Mouse (Mus musculus) embryonic facial prominence, embryonic 12.5 days (tissue): ENCODE measurements around the gene Xirp1. TPM values are rescaled to one million over a fixed set of nuclear protein-coding genes. Genes with fewer than 3 reads are reported as not detected.

Experiments
- ATAC-seq: fragments of 200-750 bp; cut with Nextera tagmentation; 2 replicates; pipeline ENCODE4 v1.8.0; 2017; ENCODE audit not compliant: insufficient number of reproducible peaks, insufficient read depth, low FRiP score, low TSS enrichment
- H3K27ac ChIP-seq: fragments of 300-500 bp; sonication (generic); 2 replicates; pipeline ENCODE4 v1.5.1; 2016; ENCODE audit warnings: mild to moderate bottlenecking
- H3K27me3 ChIP-seq: fragments of 300-500 bp; sonication (generic); 2 replicates; pipeline ENCODE4 v1.6.1; 2016; ENCODE audit warnings: mild to moderate bottlenecking, moderate library complexity
- H3K36me3 ChIP-seq: fragments of 300-500 bp; sonication (generic); 2 replicates; pipeline ENCODE4 v1.6.1; 2016; ENCODE audit warnings: mild to moderate bottlenecking
- H3K4me1 ChIP-seq: fragments of 300-500 bp; sonication (generic); 2 replicates; pipeline ENCODE4 v1.6.1; 2016
- H3K4me2 ChIP-seq: fragments of 300-500 bp; sonication (generic); replicated peaks from 2 replicates; pipeline ENCODE4 v1.6.1; 2016; ENCODE audit warnings: mild to moderate bottlenecking, moderate library complexity
- H3K4me3 ChIP-seq: fragments of 300-500 bp; sonication (generic); 2 replicates; pipeline ENCODE4 v1.5.1; 2016; ENCODE audit warnings: mild to moderate bottlenecking
- H3K9ac ChIP-seq: fragments of 300-500 bp; sonication (generic); 2 replicates; pipeline ENCODE4 v1.6.1; 2016; ENCODE audit warnings: mild to moderate bottlenecking, moderate library complexity
- H3K9me3 ChIP-seq: fragments of 300-500 bp; sonication (generic); 2 replicates; pipeline ENCODE4 v1.6.1; 2016; ENCODE audit warnings: mild to moderate bottlenecking, moderate library complexity
- WGBS: fragments of 180-500 bp; shearing (Covaris S2); methylation state at CpG from one replicate; pipeline ENCODE4 v1.1.7; 2016; 5-methylcytosine and 5-hydroxymethylcytosine counted together
- polyA plus RNA-seq: library from polyadenylated mRNA; unstranded; fragments of >200 nt; fragmentation: Nextera tagmentation; extraction: Ambion mirVana; gene quantifications from 2 replicates; pipeline ENCODE4 v1.2.1, GENCODE M21; 2016

The Xirp1 gene
- polyA plus RNA-seq, 1 experiment from 2014 or later: 0.37 TPM

GRCm38 (mm10) chr9:119976704-119977556 is 46.5 kb downstream of the Xirp1 start:
- peaks cover 24% of the 10 kb centered on the region for H3K36me3 ChIP-seq
- no peak for ATAC-seq
- peaks cover 52% of the 10 kb centered on the region for H3K4me1 ChIP-seq
- no peak overlapping the region for H3K4me2 ChIP-seq
- no peak overlapping the region for H3K4me3 ChIP-seq
- no peaks in the 10 kb centered on the region for H3K9me3 ChIP-seq
- 44% methylated on average over 17 of the region's 17 CpGs for WGBS
- H3K27ac ChIP-seq: no peak overlapping the region
- H3K9ac ChIP-seq: no peak overlapping the region
- no peaks in the 10 kb centered on the region for H3K27me3 ChIP-seq

GRCm38 (mm10) chr9:119975286-119975685 is 48.1 kb downstream of the Xirp1 start:
- Histone ChIP-seq H3K27ac (no peak overlapping the region), H3K9me3 (no peaks in the 10 kb centered on the region), H3K9ac (no peak overlapping the region), H3K4me3 (no peak overlapping the region), H3K36me3 (peaks cover 28% of the 10 kb centered on the region), H3K4me2 (no peak overlapping the region), H3K27me3 (no peaks in the 10 kb centered on the region), H3K4me1 (peaks cover 36% of the 10 kb centered on the region)
- WGBS: 93% methylated on average over 4 of the region's 4 CpGs
- ATAC-seq: no peak

GRCm38 (mm10) chr9:119974609-119975008 is 48.8 kb downstream of the Xirp1 start:
- Histone ChIP-seq H3K4me3 (no peak overlapping the region), H3K4me1 (peaks cover 30% of the 10 kb centered on the region), H3K27ac (no peak overlapping the region), H3K27me3 (no peaks in the 10 kb centered on the region), H3K9ac (no peak overlapping the region), H3K36me3 (peaks cover 28% of the 10 kb centered on the region), H3K4me2 (no peak overlapping the region), H3K9me3 (no peaks in the 10 kb centered on the region)
- WGBS: 82% methylated on average over 5 of the region's 5 CpGs
- ATAC-seq: no peak

- H3K4me3 ChIP-seq: no peak overlapping the region
- ATAC-seq: no peak
- H3K36me3 ChIP-seq: peaks cover 28% of the 10 kb centered on the region
- 91% methylated on average over 27 of the region's 27 CpGs for WGBS
- peaks cover 26% of the 10 kb centered on the region for H3K4me1 ChIP-seq
- no peak overlapping the region for H3K4me2 ChIP-seq
- H3K9ac ChIP-seq: no peak overlapping the region
- H3K9me3 ChIP-seq: no peaks in the 10 kb centered on the region
- no peak overlapping the region for H3K27ac ChIP-seq
- H3K27me3 ChIP-seq: no peaks in the 10 kb centered on the region
These were observed 49.4 kb downstream of the Xirp1 start for GRCm38 (mm10) chr9:119973869-119974520.

GRCm38 (mm10) chr9:119973281-119973680 is 50.1 kb downstream of the Xirp1 start:
- H3K4me2 ChIP-seq: no peak overlapping the region
- no peaks in the 10 kb centered on the region for H3K9me3 ChIP-seq
- H3K27me3 ChIP-seq: no peaks in the 10 kb centered on the region
- H3K4me3 ChIP-seq: no peak overlapping the region
- ATAC-seq: no peak
- no peak overlapping the region for H3K9ac ChIP-seq
- WGBS: 91% methylated on average over 23 of the region's 23 CpGs
- H3K4me1 ChIP-seq: peaks cover 19% of the 10 kb centered on the region
- no peak overlapping the region for H3K27ac ChIP-seq
- peaks cover 28% of the 10 kb centered on the region for H3K36me3 ChIP-seq

- H3K36me3 ChIP-seq: peaks cover 28% of the 10 kb centered on the region
- 94% methylated on average over 12 of the region's 12 CpGs for WGBS
- no peak overlapping the region for H3K27ac ChIP-seq
These were observed 50.8 kb downstream of the Xirp1 start for GRCm38 (mm10) chr9:119972582-119972981.

GRCm38 (mm10) chr9:119972166-119972565 is 51.2 kb downstream of the Xirp1 start:
- Histone ChIP-seq H3K27ac (no peak overlapping the region), H3K9ac (no peak overlapping the region), H3K9me3 (no peaks in the 10 kb centered on the region), H3K4me2 (no peak overlapping the region), H3K4me3 (no peak overlapping the region), H3K4me1 (peaks cover 8% of the 10 kb centered on the region), H3K36me3 (peaks cover 28% of the 10 kb centered on the region), H3K27me3 (no peaks in the 10 kb centered on the region)
- ATAC-seq: no peak
- WGBS: 95% methylated on average over 10 of the region's 10 CpGs

More at GRCm38 (mm10) chr9:119972582-119972981, 50.8 kb downstream of the Xirp1 start:
- Histone ChIP-seq H3K27me3 (no peaks in the 10 kb centered on the region), H3K4me2 (no peak overlapping the region), H3K9me3 (no peaks in the 10 kb centered on the region), H3K4me3 (no peak overlapping the region), H3K4me1 (peaks cover 12% of the 10 kb centered on the region), H3K9ac (no peak overlapping the region)
- ATAC-seq: no peak

- Histone ChIP-seq H3K9me3 (no peaks in the 10 kb centered on the region), H3K4me2 (no peak overlapping the region), H3K27me3 (no peaks in the 10 kb centered on the region), H3K4me1 (no peaks in the 10 kb centered on the region), H3K9ac (no peak overlapping the region), H3K36me3 (peaks cover 28% of the 10 kb centered on the region), H3K27ac (no peak overlapping the region), H3K4me3 (no peak overlapping the region)
- whole genome bisulfite sequencing: 85% methylated on average over 7 of the region's 7 CpGs
- ATAC-seq: no peak
These were observed 52.4 kb downstream of the Xirp1 start for GRCm38 (mm10) chr9:119970763-119971656.

GRCm38 (mm10) chr9:119970221-119970620 is 53.2 kb downstream of the Xirp1 start:
- Histone ChIP-seq H3K9ac (no peak overlapping the region), H3K36me3 (peaks cover 28% of the 10 kb centered on the region), H3K4me2 (no peak overlapping the region), H3K27ac (no peak overlapping the region), H3K27me3 (no peaks in the 10 kb centered on the region), H3K4me3 (no peak overlapping the region), H3K9me3 (no peaks in the 10 kb centered on the region), H3K4me1 (no peaks in the 10 kb centered on the region)
- 45% methylated on average over 6 of the region's 6 CpGs for WGBS
- no peak for ATAC-seq

- H3K27me3 ChIP-seq: no peaks in the 10 kb centered on the region
- ATAC-seq: no peak
- no peak overlapping the region for H3K9ac ChIP-seq
- H3K9me3 ChIP-seq: no peaks in the 10 kb centered on the region
- H3K36me3 ChIP-seq: peaks cover 28% of the 10 kb centered on the region
- WGBS: 81% methylated on average over 7 of the region's 7 CpGs
- no peak overlapping the region for H3K4me2 ChIP-seq
- H3K4me1 ChIP-seq: no peaks in the 10 kb centered on the region
- H3K4me3 ChIP-seq: no peak overlapping the region
- H3K27ac ChIP-seq: no peak overlapping the region
These were observed 53.6 kb downstream of the Xirp1 start for GRCm38 (mm10) chr9:119969811-119970210.

GRCm38 (mm10) chr9:119966221-119966910 is 57.0 kb downstream of the Xirp1 start:
- 85% methylated on average over 26 of the region's 26 CpGs for WGBS
- Histone ChIP-seq H3K27ac (no peak overlapping the region), H3K27me3 (no peaks in the 10 kb centered on the region), H3K4me3 (no peak overlapping the region), H3K4me2 (no peak overlapping the region), H3K9me3 (no peaks in the 10 kb centered on the region), H3K9ac (no peak overlapping the region), H3K36me3 (no peaks in the 10 kb centered on the region; the same call in 1 of the 2 replicates), H3K4me1 (peaks cover 9% of the 10 kb centered on the region; the same call in 1 of the 2 replicates)
- ATAC-seq: no peak
